Mouse (Mus musculus) forebrain, postnatal 0 days (tissue): ENCODE measurements around the gene Dennd1b. TPM values are rescaled to one million over a fixed set of nuclear protein-coding genes. Genes with fewer than 3 reads are reported as not detected.
A peak's percentile ranks its signal among the peaks of the same experiment; 100 is the strongest.

Source experiments
- ATAC-seq: fragments of 200-750 bp; cut with Nextera tagmentation; 2 replicates; pipeline ENCODE4 v1.8.0; 2017; ENCODE audit warnings: mild to moderate bottlenecking, moderate library complexity
- DNase-seq: peaks from one replicate; pipeline ENCODE4 v3.0.0-alpha.2; 2015
- H3K27ac ChIP-seq: fragments of 300-500 bp; sonication (generic); 2 replicates; pipeline ENCODE4 v1.5.1; 2014; ENCODE audit warnings: low read depth, mild to moderate bottlenecking, antibody characterized with exemption, low read length, moderate library complexity, mixed read lengths
- H3K27me3 ChIP-seq: fragments of 300-500 bp; sonication (generic); 2 replicates; pipeline ENCODE4 v1.6.1; 2014; ENCODE audit warnings: mild to moderate bottlenecking, low read length, mixed read lengths; ENCODE audit not compliant: insufficient read depth
- H3K36me3 ChIP-seq: fragments of 300-500 bp; sonication (generic); 2 replicates; pipeline ENCODE4 v1.6.1; 2014; ENCODE audit warnings: mild to moderate bottlenecking, moderate library complexity; ENCODE audit not compliant: insufficient read depth
- H3K4me1 ChIP-seq: fragments of 300-500 bp; sonication (generic); 2 replicates; pipeline ENCODE4 v1.6.1; 2014; ENCODE audit warnings: antibody characterized with exemption; ENCODE audit not compliant: insufficient read depth
- H3K4me2 ChIP-seq: fragments of 300-500 bp; sonication (generic); 2 replicates; pipeline ENCODE4 v1.6.1; 2014; ENCODE audit warnings: low read depth, mild to moderate bottlenecking, moderate library complexity
- H3K4me3 ChIP-seq: fragments of 300-500 bp; sonication (generic); 2 replicates; pipeline ENCODE4 v1.5.1; 2014; ENCODE audit warnings: low read depth, low read length, mixed read lengths
- H3K9ac ChIP-seq: fragments of 300-500 bp; sonication (generic); 2 replicates; pipeline ENCODE4 v1.6.1; 2014; ENCODE audit warnings: mild to moderate bottlenecking
- H3K9me3 ChIP-seq: fragments of 300-500 bp; sonication (generic); 2 replicates; pipeline ENCODE4 v1.6.1; 2016; ENCODE audit warnings: low read length
- CTCF ChIP-seq: sonication (generic); IDR thresholded peaks from 2 replicates; pipeline ENCODE4 v1.5.1; 2016; ENCODE audit warnings: antibody characterized with exemption, control low read depth, low read depth
- WGBS: fragments of 180-500 bp; shearing (Covaris S2); extraction: QIAGEN DNeasy Blood & Tissue Kit; methylation state at CpG from one replicate; pipeline ENCODE4 v1.1.7; 2014; 5-methylcytosine and 5-hydroxymethylcytosine counted together
- polyA plus RNA-seq: library from polyadenylated mRNA; unstranded; fragments of >200 nt; fragmentation: Nextera tagmentation; extraction: Ambion mirVana; gene quantifications from 2 replicates; pipeline ENCODE4 v1.2.1, GENCODE M21; 2015
- total RNA-seq: library from RNA; depleted of rRNA; stranded (reverse); fragments of >200 nt; gene quantifications from 2 replicates; pipeline ENCODE4 v1.2.3, GENCODE M21; 2014; rRNA removed

The Dennd1b gene
- total RNA-seq (10.5 and 12.0 TPM in 2 replicates), polyA plus RNA-seq (4.1 and 5.6 TPM in 2 replicates)

DNA sequence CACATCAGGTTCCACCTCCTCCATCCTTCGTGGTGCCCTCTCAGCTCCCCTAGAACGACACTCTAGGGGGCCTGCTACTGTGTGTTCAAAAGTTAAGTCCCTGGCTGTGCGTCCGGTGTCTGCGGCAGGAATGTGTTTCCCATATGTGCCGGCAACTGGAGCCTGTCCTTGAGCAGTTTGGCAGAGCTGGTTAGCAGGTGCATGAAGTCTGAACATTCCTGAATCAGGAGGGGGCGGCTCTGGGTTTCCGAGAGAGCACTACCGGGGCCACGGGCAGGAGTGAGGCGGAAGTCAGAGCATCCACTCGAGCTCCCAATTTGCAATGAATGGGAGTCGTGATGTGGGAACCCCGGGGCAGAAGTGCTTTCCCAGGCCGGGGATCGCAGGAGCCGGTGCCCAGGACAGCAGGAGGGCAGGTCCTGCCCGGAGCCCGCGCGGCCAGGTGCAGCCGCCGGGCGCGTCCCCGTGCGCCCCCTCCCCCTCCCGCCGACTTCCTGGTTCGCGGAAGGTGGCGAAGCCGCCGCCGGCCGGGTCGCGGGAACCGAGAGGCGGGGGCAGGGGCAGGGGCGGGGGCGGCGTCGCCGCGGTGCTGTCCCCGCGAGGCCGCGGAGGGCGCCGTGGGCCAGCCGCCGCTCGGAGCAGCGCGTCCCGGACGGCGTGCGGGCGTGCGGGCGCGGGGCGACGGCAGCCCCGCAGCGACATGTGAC lies at the start of gene Dennd1b:
TSS of gene Dennd1b (plus strand) at position 275 of the 707 bp plus-strand sequence.
- ATAC-seq: peak; percentile 83

DNA sequence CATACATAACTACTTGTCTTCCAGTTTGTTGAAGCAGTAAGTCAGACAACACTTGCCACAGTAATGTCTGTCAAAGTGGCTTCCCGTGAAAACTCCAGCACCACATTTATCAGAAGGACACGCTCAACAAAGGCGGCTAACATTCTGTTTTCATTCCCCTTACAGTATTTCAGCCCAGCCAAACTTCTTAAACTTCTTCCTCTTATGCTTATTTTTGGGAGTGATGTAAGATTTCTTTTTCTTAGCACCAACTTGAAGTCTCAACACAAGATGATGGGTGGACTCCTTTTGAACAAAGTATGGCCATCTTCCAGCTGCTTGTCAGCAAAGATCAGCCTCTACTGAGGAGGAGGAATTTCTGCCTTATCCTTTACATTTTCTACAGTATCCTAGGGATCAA lies 47.6 kb upstream of the Dennd1b start:
- WGBS: 95% methylated on average over 3 of the region's 3 CpGs
- Histone ChIP-seq H3K4me3 (no peak overlapping the region), H3K4me1 (no peaks in the 10 kb centered on the region), H3K36me3 (no peaks in the 10 kb centered on the region), H3K9me3 (no peaks in the 10 kb centered on the region), H3K4me2 (no peak overlapping the region), H3K9ac (no peak overlapping the region), H3K27ac (no peak overlapping the region), H3K27me3 (no peaks in the 10 kb centered on the region)
- DNase-seq: no peak
- no peak for TF ChIP-seq CTCF
- no peak for ATAC-seq

More for the DNA sequence above, at the start of gene Dennd1b:
- peak; percentile 67 for DNase-seq
- Histone ChIP-seq H3K27me3 (no peaks in the 10 kb centered on the region), H3K4me3 (peak within 1 kb of the TSS; percentile 92), H3K36me3 (no peaks in the 10 kb centered on the region; the same call in 1 of the 2 replicates), H3K9me3 (no peaks in the 10 kb centered on the region), H3K27ac (peak within 1 kb of the TSS; percentile 87), H3K4me1 (no peaks in the 10 kb centered on the region), H3K9ac (peak within 1 kb of the TSS; percentile 88), H3K4me2 (peak within 1 kb of the TSS; percentile 51)
- 1% methylated on average over 62 of the region's 69 CpGs for WGBS
- peak; percentile 33; the same call in 1 of the 2 replicates for TF ChIP-seq CTCF

DNA sequence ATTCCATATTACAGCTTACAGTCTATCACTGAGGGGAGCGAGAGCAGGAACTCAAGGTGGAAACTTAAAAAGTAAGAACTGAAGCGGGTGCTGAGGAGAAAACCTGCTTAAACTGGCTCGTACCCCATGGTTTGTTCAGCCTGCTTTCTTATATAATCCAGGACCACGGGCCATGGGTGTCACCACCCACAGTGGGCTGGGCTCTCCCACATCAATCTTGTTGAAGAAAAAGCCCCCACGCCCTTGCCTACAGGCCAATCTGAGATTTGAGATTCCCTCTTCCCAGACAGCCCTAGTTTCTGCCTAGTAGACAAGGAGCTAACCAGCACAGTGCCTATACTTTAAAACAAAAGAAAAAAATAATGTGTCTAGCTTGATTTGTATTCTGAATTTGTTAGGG lies 43.6 kb upstream of the Dennd1b start:
- TF ChIP-seq CTCF: no peak
- H3K36me3 ChIP-seq: no peaks in the 10 kb centered on the region
- 95% methylated on average over 5 of the region's 5 CpGs for WGBS
- DNase-seq (no peak), ATAC-seq (no peak)
- no peaks in the 10 kb centered on the region for H3K27me3 ChIP-seq
- no peaks in the 10 kb centered on the region for H3K9me3 ChIP-seq
- H3K4me1 ChIP-seq: no peaks in the 10 kb centered on the region
- H3K4me2 ChIP-seq: no peak overlapping the region
- no peak overlapping the region for H3K4me3 ChIP-seq
- H3K9ac ChIP-seq: no peak overlapping the region
- H3K27ac ChIP-seq: no peak overlapping the region

DNA sequence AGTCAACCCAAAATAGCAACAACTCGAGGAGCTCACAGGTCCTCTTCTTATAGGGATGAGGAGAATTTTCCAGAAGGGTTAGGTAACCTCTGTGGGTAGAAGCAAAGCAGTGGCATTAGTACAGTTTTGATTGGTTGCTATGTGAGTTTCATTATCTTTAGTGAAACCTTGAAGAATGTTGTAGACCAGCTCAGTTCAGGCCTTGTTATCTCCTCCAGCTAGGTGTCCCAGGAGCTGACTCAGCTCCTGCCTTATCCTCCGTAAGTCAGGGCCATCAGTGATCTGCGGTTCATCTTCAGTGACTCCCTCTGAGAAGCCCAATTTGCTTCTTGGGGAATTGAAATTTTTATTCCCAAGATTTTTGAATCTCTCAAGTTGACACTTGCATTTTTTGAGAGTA lies 43.2 kb upstream of the Dennd1b start:
- Histone ChIP-seq H3K36me3 (no peaks in the 10 kb centered on the region), H3K4me3 (no peak overlapping the region), H3K9ac (no peak overlapping the region), H3K4me1 (no peaks in the 10 kb centered on the region), H3K27ac (no peak overlapping the region), H3K9me3 (no peaks in the 10 kb centered on the region), H3K4me2 (no peak overlapping the region), H3K27me3 (no peaks in the 10 kb centered on the region)
- DNase-seq: no peak
- no peak for TF ChIP-seq CTCF
- WGBS: 88% methylated on average over 3 of the region's 3 CpGs
- ATAC-seq: no peak

DNA sequence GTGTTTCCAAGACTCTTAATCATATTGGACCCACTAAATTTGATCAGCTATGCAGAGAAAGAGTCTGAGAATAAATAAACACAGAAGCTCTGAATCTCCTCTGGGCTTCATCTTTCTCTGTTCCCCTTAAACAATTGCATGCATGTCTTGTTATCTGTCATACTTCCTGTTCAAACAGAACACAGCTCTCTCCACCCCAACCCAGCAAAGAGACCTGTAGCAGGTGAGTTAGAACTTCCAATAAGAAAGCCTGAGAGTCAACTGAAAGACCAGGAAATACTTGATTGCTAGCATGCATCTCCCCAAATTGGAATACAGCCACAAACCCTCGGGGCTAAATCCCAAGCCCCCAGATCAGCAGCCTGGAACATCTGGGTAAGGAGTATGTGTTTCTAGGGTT lies 42.4 kb upstream of the Dennd1b start:
- Histone ChIP-seq H3K27me3 (no peaks in the 10 kb centered on the region), H3K4me2 (no peak overlapping the region), H3K9ac (no peak overlapping the region), H3K4me1 (no peaks in the 10 kb centered on the region), H3K36me3 (no peaks in the 10 kb centered on the region), H3K9me3 (no peaks in the 10 kb centered on the region), H3K4me3 (no peak overlapping the region), H3K27ac (no peak overlapping the region)
- no peak for DNase-seq
- TF ChIP-seq CTCF: no peak
- no peak for ATAC-seq
- WGBS: 65% methylated on average over 1 of the region's 1 CpGs

DNA sequence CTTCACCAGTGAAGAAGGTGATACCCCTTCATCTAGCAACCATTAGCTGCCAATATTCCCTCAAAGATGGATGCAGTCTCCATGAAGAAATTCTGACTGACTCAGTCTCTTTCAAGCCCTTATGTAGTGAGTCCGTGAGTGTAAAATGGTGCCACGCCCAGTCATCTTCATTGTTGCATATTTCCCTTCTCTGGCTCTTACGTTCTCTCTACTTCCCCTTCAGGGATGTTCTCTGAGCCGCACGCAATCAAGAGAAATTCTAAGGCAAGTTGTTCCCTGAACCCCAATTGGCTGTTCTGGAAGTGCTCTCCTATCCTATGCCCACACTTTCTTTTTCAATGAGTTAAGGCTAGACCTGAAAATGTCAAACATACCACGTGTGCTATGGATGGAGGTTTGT lies 40.3 kb upstream of the Dennd1b start:
- 94% methylated on average over 6 of the region's 6 CpGs for WGBS
- H3K27me3 ChIP-seq: no peaks in the 10 kb centered on the region
- H3K4me2 ChIP-seq: no peak overlapping the region

DNA sequence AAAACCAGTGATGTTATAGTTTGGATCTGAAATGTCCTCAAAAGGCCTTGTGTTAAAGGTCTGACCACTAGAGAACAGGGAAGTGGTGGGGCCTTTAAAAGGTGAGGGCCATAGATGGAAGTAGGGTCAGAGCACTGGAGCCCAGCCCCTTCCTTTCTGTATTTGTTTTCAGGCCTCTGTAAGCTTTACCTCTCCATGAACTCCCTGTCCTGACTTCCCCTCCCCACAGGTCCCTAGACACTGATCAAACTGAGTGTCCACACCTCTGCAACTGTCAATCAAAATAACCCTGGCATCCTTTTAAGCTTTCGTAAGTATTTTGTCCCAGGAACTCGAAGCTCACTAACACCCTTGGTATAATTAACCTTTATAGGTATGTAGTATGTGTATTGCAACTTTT lies 39.0 kb upstream of the Dennd1b start:
- H3K27me3 ChIP-seq: no peaks in the 10 kb centered on the region

More for the DNA sequence above, 40.3 kb upstream of the Dennd1b start:
- no peak overlapping the region for H3K27ac ChIP-seq
- DNase-seq (no peak), ATAC-seq (no peak)
- no peak overlapping the region for H3K9ac ChIP-seq
- no peak overlapping the region for H3K4me3 ChIP-seq
- no peak for TF ChIP-seq CTCF
- no peaks in the 10 kb centered on the region for H3K4me1 ChIP-seq
- no peaks in the 10 kb centered on the region for H3K36me3 ChIP-seq
- H3K9me3 ChIP-seq: no peaks in the 10 kb centered on the region

More for the DNA sequence above, 39.0 kb upstream of the Dennd1b start:
- Histone ChIP-seq H3K4me3 (no peak overlapping the region), H3K4me1 (no peaks in the 10 kb centered on the region), H3K9ac (no peak overlapping the region), H3K36me3 (no peaks in the 10 kb centered on the region), H3K27ac (no peak overlapping the region), H3K9me3 (no peaks in the 10 kb centered on the region), H3K4me2 (no peak overlapping the region)
- DNase-seq (no peak), ATAC-seq (no peak)
- no peak for TF ChIP-seq CTCF
- WGBS: 84% methylated on average over 2 of the region's 2 CpGs
